In genomic region chr16:93825463-93825862, GRCm38 (mm10) we compare ENCODE assay signal across 19 mouse cellular contexts.
"Had no signal": no experiment of that assay in that cellular context is flagged by ENCODE, and none has a peak within 500 bp of the region (broad histone marks: within the 10 kb centered on the region; RNA-seq: fewer than 3 reads in every experiment).

No protein-coding gene starts in this region.

- DNase-seq: lung, adult 18-20 months; lung, embryonic 14.5 days; lung, postnatal 10 days; lung, postnatal 4 days; midbrain, embryonic 14.5 days; retina, postnatal 1 day; right cerebral cortex, adult 18-20 months; right cerebral cortex, postnatal 14 days; thymus, adult 2 months; thymus, postnatal 25 days; thymus, postnatal 4 days had no signal

- ATAC-seq: midbrain, embryonic 16.5 days had no signal

- H3K36me3 ChIP-seq: midbrain, embryonic 10.5 days; midbrain, embryonic 12.5 days; neural tube, embryonic 13.5 days; neural tube, embryonic 15.5 days; stomach, embryonic 15.5 days had no signal

- H3K4me2 ChIP-seq: lung, embryonic 14.5 days; midbrain, embryonic 12.5 days; neural tube, embryonic 13.5 days; neural tube, embryonic 15.5 days; stomach, embryonic 15.5 days had no signal

- H3K9ac ChIP-seq: lung, embryonic 14.5 days; midbrain, embryonic 12.5 days; neural tube, embryonic 13.5 days; neural tube, embryonic 15.5 days; stomach, embryonic 15.5 days had no signal

- H3K9me3 ChIP-seq: stomach, embryonic 15.5 days had no signal

- H3K27me3 ChIP-seq: neural tube, embryonic 13.5 days; neural tube, embryonic 15.5 days; stomach, embryonic 15.5 days had no signal

- H3K27ac ChIP-seq: midbrain, embryonic 10.5 days; midbrain, embryonic 12.5 days; neural tube, embryonic 13.5 days; neural tube, embryonic 15.5 days; stomach, embryonic 15.5 days; stomach, postnatal 0 days had no signal

- H3K4me3 ChIP-seq: midbrain, embryonic 10.5 days; midbrain, embryonic 12.5 days; myocyte; neural tube, embryonic 13.5 days; neural tube, embryonic 15.5 days; stomach, embryonic 15.5 days had no signal

- H3K4me1 ChIP-seq: midbrain, embryonic 10.5 days; midbrain, embryonic 12.5 days; neural tube, embryonic 13.5 days; neural tube, embryonic 15.5 days; stomach, embryonic 15.5 days had no signal
